Mouse (Mus musculus) CH12.LX (cell line): ENCODE results near the gene Cdkn2a. TPM values are rescaled to one million over a fixed set of nuclear protein-coding genes. Genes with fewer than 3 reads are reported as not detected.

Source experiments
- DNase-seq: peaks from one replicate; pipeline ENCODE4 v3.0.0-alpha.2; 2013; ENCODE audit errors: extremely low read depth
- H3K27ac ChIP-seq: 2 replicates; pipeline ENCODE4 v1.5.1; 2012; ENCODE audit warnings: low read depth, mild to moderate bottlenecking, control low read depth, moderate library complexity; ENCODE audit not compliant: insufficient read depth
- H3K27me3 ChIP-seq: replicated peaks from 2 replicates; pipeline ENCODE3; 2012; ENCODE audit warnings: inconsistent platforms
- H3K36me3 ChIP-seq, 2 experiments: replicated peaks in 1 of 2; 2 replicates each; pipeline versions ENCODE3 to v1.6.1; 2012; ENCODE audit warnings: inconsistent platforms in 1 of 2, low read length in 1 of 2, mild to moderate bottlenecking in 1 of 2, mixed read lengths in 1 of 2, moderate library complexity in 1 of 2; ENCODE audit not compliant: control insufficient read depth in 1 of 2, insufficient read depth in 1 of 2
- H3K4me1 ChIP-seq, 2 experiments: 2 replicates each; pipeline ENCODE4 v1.6.1; 2012; ENCODE audit warnings: inconsistent platforms in 1 of 2, moderate library complexity in 1 of 2; ENCODE audit not compliant: insufficient read depth in 2 of 2, control insufficient read depth in 1 of 2
- H3K4me2 ChIP-seq: 2 replicates; pipeline ENCODE4 v1.6.1; 2012; ENCODE audit warnings: low read depth, mild to moderate bottlenecking, control low read depth; ENCODE audit not compliant: poor library complexity, insufficient read depth, severe bottlenecking
- H3K4me3 ChIP-seq, 3 experiments: fragments of 150-350 bp in 1 of 3; sonication (generic) in 1 of 3; replicated peaks in 1 of 3; 2 replicates each; pipeline versions ENCODE3 to v1.5.1; 2011 to 2012; ENCODE audit warnings: low read depth in 2 of 3, low read length in 2 of 3, mild to moderate bottlenecking in 2 of 3, moderate library complexity in 2 of 3, control low read depth in 1 of 3, improper control_type of control experiment in 1 of 3, inconsistent platforms in 1 of 3, mixed read lengths in 1 of 3; ENCODE audit not compliant: poor library complexity in 1 of 3
- H3K79me2 ChIP-seq: replicated peaks from 2 replicates; pipeline ENCODE4 v1.6.1; 2012; ENCODE audit warnings: mild to moderate bottlenecking, moderate library complexity; ENCODE audit not compliant: control insufficient read depth, poor library complexity, insufficient read depth, severe bottlenecking; ENCODE audit errors: extremely low read depth
- H3K9ac ChIP-seq: 2 replicates; pipeline ENCODE4 v1.6.1; 2012; ENCODE audit warnings: low read depth, mild to moderate bottlenecking, control low read depth, moderate library complexity; ENCODE audit not compliant: insufficient read depth
- H3K9me3 ChIP-seq: replicated peaks from 2 replicates; pipeline ENCODE3; 2012; ENCODE audit warnings: low read length, inconsistent platforms, mixed read lengths
- CHD1 ChIP-seq: IDR thresholded peaks from 2 replicates; pipeline ENCODE4 v1.6.1; 2012; ENCODE audit warnings: low read depth, low read length, improper control_type of control experiment, inconsistent platforms
- E2F4 ChIP-seq: IDR thresholded peaks from 2 replicates; pipeline ENCODE4 v1.6.1; 2011; ENCODE audit warnings: low read depth, low read length, improper control_type of control experiment; ENCODE audit not compliant: insufficient replicate concordance
- EP300 ChIP-seq: IDR thresholded peaks from 2 replicates; pipeline ENCODE4 v1.6.1; 2011; ENCODE audit warnings: low read length, improper control_type of control experiment
- ETS1 ChIP-seq: conservative IDR thresholded peaks from 2 replicates; pipeline ENCODE4 v1.6.1; 2012; ENCODE audit warnings: low read depth, mild to moderate bottlenecking, inconsistent platforms, low read length, improper control_type of control experiment, moderate library complexity
- GABPA ChIP-seq: IDR thresholded peaks from 2 replicates; pipeline ENCODE4 v1.6.1; 2012; ENCODE audit warnings: low read depth, low read length, improper control_type of control experiment, inconsistent platforms; ENCODE audit not compliant: insufficient replicate concordance
- IRF4 ChIP-seq: IDR thresholded peaks from 2 replicates; pipeline ENCODE4 v1.6.1; 2014; ENCODE audit warnings: low read depth, mild to moderate bottlenecking, inconsistent platforms, low read length, improper control_type of control experiment
- JUND ChIP-seq: conservative IDR thresholded peaks from 2 replicates; pipeline ENCODE4 v1.6.1; 2011; ENCODE audit warnings: low read depth, low read length, improper control_type of control experiment
- MAX ChIP-seq: IDR thresholded peaks from 2 replicates; pipeline ENCODE4 v1.6.1; 2011; ENCODE audit warnings: low read length, improper control_type of control experiment
- MXI1 ChIP-seq: IDR thresholded peaks from 2 replicates; pipeline ENCODE4 v1.6.1; 2011; ENCODE audit warnings: mild to moderate bottlenecking, low read depth, low read length, improper control_type of control experiment
- PAX5 ChIP-seq: IDR thresholded peaks from 2 replicates; pipeline ENCODE4 v1.6.1; 2012; ENCODE audit warnings: low read length, inconsistent platforms, mixed read lengths
- POLR2AphosphoS2 ChIP-seq: IDR thresholded peaks from 2 replicates; pipeline ENCODE4 v1.6.1; 2011; ENCODE audit warnings: low read depth, low read length, improper control_type of control experiment
- RAD21 ChIP-seq: IDR thresholded peaks from 2 replicates; pipeline ENCODE4 v1.6.1; 2011; ENCODE audit warnings: low read depth, mild to moderate bottlenecking, low read length, improper control_type of control experiment, moderate library complexity
- TBP ChIP-seq: conservative IDR thresholded peaks from 2 replicates; pipeline ENCODE4 v1.6.1; 2011; ENCODE audit warnings: low read depth, low read length, improper control_type of control experiment
- TCF12 ChIP-seq: IDR thresholded peaks from 2 replicates; pipeline ENCODE4 v1.6.1; 2014; ENCODE audit warnings: low read depth, mild to moderate bottlenecking, inconsistent platforms, low read length, improper control_type of control experiment
- UBTF ChIP-seq: IDR thresholded peaks from 2 replicates; pipeline ENCODE4 v1.6.1; 2012; ENCODE audit warnings: low read depth, mild to moderate bottlenecking, inconsistent platforms, low read length, improper control_type of control experiment, moderate library complexity
- USF1 ChIP-seq: IDR thresholded peaks from 2 replicates; pipeline ENCODE4 v1.6.1; 2014; ENCODE audit warnings: low read depth, mild to moderate bottlenecking, inconsistent platforms, low read length, improper control_type of control experiment
- USF2 ChIP-seq: conservative IDR thresholded peaks from 2 replicates; pipeline ENCODE4 v1.6.1; 2011; ENCODE audit warnings: low read depth, low read length, improper control_type of control experiment
- ZKSCAN1 ChIP-seq: IDR thresholded peaks from 2 replicates; pipeline ENCODE4 v1.6.1; 2012; ENCODE audit warnings: low read depth, inconsistent platforms, low read length, improper control_type of control experiment, borderline replicate concordance
- dilution Hi-C: fragments of 300-500 bp; cut with MboI; formaldehyde crosslinking; loops from 2 replicates; pipeline ENCODE4 v1.14.3; 2020; ENCODE audit warnings: low sequenced_read_pairs; ENCODE audit not compliant: extremely low pct_unique_long_range_greater_than_20kb, extremely low pct_ligation_motif_present
- in situ Hi-C: fragments of 300-500 bp; cut with MboI; formaldehyde crosslinking; loops from 3 replicates; pipeline ENCODE4 v1.14.3; 2019; ENCODE audit warnings: low sequenced_read_pairs, low pct_ligation_motif_present, low pct_unique_long_range_greater_than_20kb, mixed read lengths
- polyA plus RNA-seq: library from polyadenylated mRNA; unstranded; fragments of >175 nt; gene quantifications from 2 replicates; pipeline ENCODE4 v1.2.1, GENCODE M21; 2012; ENCODE audit warnings: low read depth; ENCODE audit not compliant: insufficient read length
- total RNA-seq, 2 experiments: library from RNA; depleted of rRNA; stranded (reverse); fragments of 300-350 nt in 1 of 2; fragments of >200 nt in 1 of 2; gene quantifications; 2 replicates each; pipeline ENCODE4 v1.2.3; 2012 to 2014

The Cdkn2a gene
- total and polyA plus RNA-seq, 3 experiments, result not detected

DNA sequence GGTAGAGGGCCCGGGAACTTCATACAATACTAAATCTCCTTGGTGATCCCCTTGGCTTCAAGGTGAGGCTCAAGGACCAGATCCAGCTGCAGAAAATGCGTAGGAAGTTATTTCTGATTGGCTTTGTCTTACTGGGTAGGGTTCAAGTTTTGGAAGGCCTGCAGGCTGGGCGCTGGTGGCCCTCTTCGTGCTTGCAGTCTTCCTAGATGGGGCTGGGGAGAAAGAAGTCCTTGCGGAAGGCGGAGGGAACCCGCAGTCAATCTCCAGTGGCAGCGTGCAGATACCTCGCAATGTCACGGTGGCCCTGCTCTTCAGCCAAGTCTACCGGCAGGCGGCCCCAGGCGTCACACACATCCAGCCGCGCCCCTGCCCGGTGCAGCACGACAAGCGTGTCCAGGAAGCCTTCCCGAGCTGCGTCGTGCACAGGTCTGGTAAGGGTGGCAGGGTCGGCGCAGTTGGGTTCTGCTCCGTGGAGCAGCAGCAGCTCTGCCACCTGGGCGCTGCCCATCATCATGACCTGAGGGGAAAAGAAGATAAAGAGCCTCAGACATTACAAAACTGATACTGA is 12.4 kb upstream of the Cdkn2a start:
- H3K4me1 ChIP-seq, result no peaks in the 10 kb centered on the region
- no peaks in the 10 kb centered on the region for H3K27me3 ChIP-seq
- no peak overlapping the region for H3K4me3 ChIP-seq
- no peak for TF ChIP-seq POLR2AphosphoS2
- no peak for TF ChIP-seq MAX
- TF ChIP-seq ETS1, result no peak
- TF ChIP-seq ZKSCAN1, result no peak
- TF ChIP-seq TCF12, result no peak
- TF ChIP-seq JUND, result no peak
- TF ChIP-seq TBP, result no peak
- no peak for TF ChIP-seq PAX5
- TF ChIP-seq EP300, result no peak
- no peak for TF ChIP-seq MXI1
- no peak for TF ChIP-seq E2F4
- TF ChIP-seq RAD21, result no peak
- TF ChIP-seq GABPA, result no peak
- TF ChIP-seq IRF4, result no peak
- TF ChIP-seq USF1, result no peak
- TF ChIP-seq CHD1, result no peak
- H3K9ac ChIP-seq, result no peak overlapping the region
- H3K36me3 ChIP-seq, result no peaks in the 10 kb centered on the region
- in situ Hi-C loops (no loop called here), dilution Hi-C loops (no loop called here)
- H3K27ac ChIP-seq, result no peak overlapping the region
- no peak overlapping the region for H3K4me2 ChIP-seq
- no peaks in the 10 kb centered on the region for H3K79me2 ChIP-seq
- DNase-seq, result no peak
- no peaks in the 10 kb centered on the region for H3K9me3 ChIP-seq

- TF ChIP-seq UBTF (no peak), USF2 (no peak)
- DNase-seq, result no peak
- Histone ChIP-seq H3K36me3 (no peaks in the 10 kb centered on the region), H3K27ac (no peak overlapping the region), H3K9me3 (no peaks in the 10 kb centered on the region), H3K4me1 (no peaks in the 10 kb centered on the region), H3K27me3 (no peaks in the 10 kb centered on the region), H3K4me2 (no peak overlapping the region), H3K9ac (no peak overlapping the region), H3K4me3 (no peak overlapping the region), H3K79me2 (no peaks in the 10 kb centered on the region)
- in situ Hi-C loops (no loop called here), dilution Hi-C loops (no loop called here)
These were observed 11.2 kb upstream of the Cdkn2a start for GRCm38 (mm10) chr4:89305691-89306090.
